Comparison of ENCODE assay signal across 18 mouse cellular contexts in the genomic region with DNA sequence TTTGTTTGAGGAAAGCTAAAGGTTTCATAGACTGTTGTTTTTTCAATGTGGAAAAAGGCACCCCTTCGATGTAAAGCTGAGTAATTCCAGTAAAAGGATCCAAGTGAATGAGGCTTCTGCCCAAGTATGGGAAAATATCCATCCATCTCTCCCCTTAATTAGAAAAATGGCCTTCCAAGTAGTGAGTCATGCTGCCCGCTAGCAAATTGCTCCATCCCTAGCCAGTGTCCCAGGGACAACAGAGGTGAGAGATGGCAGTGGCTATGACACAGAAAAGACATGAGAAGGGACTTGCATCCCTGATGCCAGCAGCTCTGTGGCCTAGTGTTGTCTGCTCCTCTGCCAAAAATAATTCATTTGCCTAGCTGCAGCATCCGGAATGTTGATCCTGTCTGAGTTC.
DNase-seq lines count a peak whose midpoint lies in the region; ATAC-seq and TF ChIP-seq lines count a peak whose summit lies in the region.
"Had no signal": no experiment of that assay in that cellular context is flagged by ENCODE, and none has a peak within 500 bp of the region (broad histone marks: within the 10 kb centered on the region; RNA-seq: fewer than 3 reads in every experiment).

No protein-coding gene starts in this region.

- H3K27me3 ChIP-seq in lung, embryonic 16.5 days (ENCODE audit: control insufficient read depth, insufficient read depth, low read depth, low read length): 0 out of 2 replicates have a peak, but pooled peaks cover 3% of the 10 kb centered on the region
- H3K27me3 ChIP-seq in stomach, postnatal 0 days (ENCODE audit: control insufficient read depth, insufficient read depth, low read length): no peaks in the 10 kb centered on the region

- TF ChIP-seq CTCF in lung, adult 2 months (IDR thresholded peaks at IDR 0.05; ENCODE audit: insufficient read depth, low read length): no peak
- no peak for TF ChIP-seq CTCF in stomach, postnatal 0 days (IDR thresholded peaks at IDR 0.05; ENCODE audit: low read depth)

- H3K9me3 ChIP-seq in lung, embryonic 16.5 days (ENCODE audit: control insufficient read depth, low read length): no peaks in the 10 kb centered on the region
- no peaks in the 10 kb centered on the region for H3K9me3 ChIP-seq in stomach, postnatal 0 days (ENCODE audit: control insufficient read depth, low read length)
- H3K9me3 ChIP-seq: forebrain, embryonic 13.5 days; G1E; limb, embryonic 12.5 days; liver, embryonic 13.5 days; midbrain, embryonic 12.5 days had no signal

- 0 out of 2 replicates have a peak overlapping the region, but pooled peaks have one; percentile 13 for H3K27ac ChIP-seq in lung, embryonic 16.5 days (ENCODE audit: low read length)
- peak overlapping the region; percentile 49; the same call in 1 of the 2 replicates for H3K27ac ChIP-seq in stomach, postnatal 0 days (replicated peaks)
- H3K27ac ChIP-seq: forebrain, embryonic 13.5 days; hindbrain, postnatal 0 days; limb, embryonic 12.5 days; liver, embryonic 13.5 days; midbrain, embryonic 12.5 days had no signal

- H3K9ac ChIP-seq in lung, embryonic 16.5 days (ENCODE audit: low read length): no peak overlapping the region
- no peak overlapping the region for H3K9ac ChIP-seq in stomach, postnatal 0 days (ENCODE audit: low read length)
- H3K9ac ChIP-seq: forebrain, embryonic 13.5 days; limb, embryonic 12.5 days; liver, embryonic 13.5 days; midbrain, embryonic 12.5 days had no signal

- no peak for TF ChIP-seq POLR2A in lung, adult 2 months (IDR thresholded peaks at IDR 0.05; ENCODE audit: borderline replicate concordance, extremely low read depth, low read depth, low read length)

- no peaks in the 10 kb centered on the region for H3K36me3 ChIP-seq in lung, embryonic 16.5 days (ENCODE audit: control insufficient read depth, insufficient read depth, low read length)
- H3K36me3 ChIP-seq in stomach, postnatal 0 days (ENCODE audit: control insufficient read depth, insufficient read depth, low read length): no peaks in the 10 kb centered on the region
- H3K36me3 ChIP-seq: G1E; limb, embryonic 12.5 days; liver, embryonic 13.5 days; midbrain, embryonic 12.5 days had no signal

- peak; percentile 52; the same call in 1 of the 2 replicates for ATAC-seq in lung, embryonic 16.5 days (ENCODE audit: low read depth)
- no peak for ATAC-seq in stomach, postnatal 0 days (ENCODE audit: low FRiP score, low TSS enrichment)
- ATAC-seq: forebrain, embryonic 13.5 days; hindbrain, postnatal 0 days had no signal

- TF ChIP-seq EP300 in stomach, postnatal 0 days (optimal IDR thresholded peaks at IDR 0.05): no peak

- no peak overlapping the region for H3K4me3 ChIP-seq in lung, embryonic 16.5 days (ENCODE audit: low read length)
- no peak overlapping the region for H3K4me3 ChIP-seq in lung, adult 2 months (replicated peaks; ENCODE audit: extremely low read depth, low read depth, low read length)
- no peak overlapping the region for H3K4me3 ChIP-seq in stomach, postnatal 0 days (ENCODE audit: low read depth, low read length)
- H3K4me3 ChIP-seq: forebrain, embryonic 13.5 days; limb, embryonic 12.5 days; liver, embryonic 13.5 days; midbrain, embryonic 12.5 days had no signal

- peak; percentile 45 to 81 for DNase-seq in adrenal gland, adult (ENCODE audit: inconsistent age in 2 of 2, low spot score in 1 of 2)
- no peak for DNase-seq in adrenal gland, adult 18-20 months (ENCODE audit: low spot score in 2 of 2)
- no peak for DNase-seq in lung, adult 2 months
- DNase-seq in adrenal gland, postnatal 36 days: peak; percentile 33 to 43
- no peak for DNase-seq in stomach, postnatal 0 days (ENCODE audit: low spot score)
- no peak for DNase-seq in thymus, postnatal 10 days (ENCODE audit: low spot score in 2 of 2)
- no peak for DNase-seq in left cerebral cortex, postnatal 36 days (ENCODE audit: low spot score in 2 of 2)
- DNase-seq: cerebellum, adult 11 months; gastrocnemius, postnatal 25 days; kidney, adult 11 months; liver, embryonic 13.5 days; thymus, postnatal 36 days had no signal

- H3K4me2 ChIP-seq in lung, embryonic 16.5 days (ENCODE audit: low read depth, low read length): no peak overlapping the region
- H3K4me2 ChIP-seq in stomach, postnatal 0 days (replicated peaks; ENCODE audit: low read depth): no peak overlapping the region
- H3K4me2 ChIP-seq: forebrain, embryonic 13.5 days; limb, embryonic 12.5 days; liver, embryonic 13.5 days; midbrain, embryonic 12.5 days had no signal

- WGBS in lung, embryonic 16.5 days: 65% methylated on average over 3 of the region's 3 CpGs
- WGBS in lung, adult 2 months: 75% methylated on average over 3 of the region's 3 CpGs
- 46% methylated on average over 3 of the region's 3 CpGs for WGBS in stomach, postnatal 0 days

- H3K4me1 ChIP-seq in lung, embryonic 16.5 days (replicated peaks; ENCODE audit: control insufficient read depth, insufficient read depth, low read length): no peaks in the 10 kb centered on the region
- H3K4me1 ChIP-seq in lung, adult 2 months (ENCODE audit: control insufficient read depth, insufficient read depth, low read length): no peaks in the 10 kb centered on the region
- H3K4me1 ChIP-seq in stomach, postnatal 0 days (replicated peaks; ENCODE audit: control insufficient read depth, insufficient read depth): no peaks in the 10 kb centered on the region
- H3K4me1 ChIP-seq: forebrain, embryonic 13.5 days; liver, embryonic 13.5 days; midbrain, embryonic 12.5 days had no signal

- intact Hi-C loops in left cerebral cortex, postnatal 36 days (cut with DNase I): no loop called here

Comparison
In these comparisons a context has a peak if more than half of its experiments do, and no peak if none do; other contexts are left out.
1. DNase-seq: peak in adrenal gland, adult (2 of 2) and adrenal gland, postnatal 36 days (2 of 2); none in adrenal gland, adult 18-20 months (0 of 2), lung, adult 2 months (single experiment), stomach, postnatal 0 days (single experiment), thymus, postnatal 10 days (0 of 2) and left cerebral cortex, postnatal 36 days (0 of 2).